Mouse (Mus musculus) fat pad, adult 2 months (tissue): ENCODE results near the gene Lbhd1.

Source experiments
- DNase-seq: peaks from one replicate; pipeline ENCODE4 v3.0.0-alpha.2; 2011; ENCODE audit warnings: low read depth, low spot score; ENCODE audit errors: extremely low read depth

Gene Lbhd1

GRCm38 (mm10) chr19:8908531-8908930, 25.0 kb downstream of the Lbhd1 start:
- no peak for DNase-seq

- no peak for DNase-seq
Observed at GRCm38 (mm10) chr19:8911810-8912209, 28.3 kb downstream of the Lbhd1 start.

GRCm38 (mm10) chr19:8914212-8914611, 30.7 kb downstream of the Lbhd1 start:
- no peak for DNase-seq

- DNase-seq: no peak
Observed at GRCm38 (mm10) chr19:8919000-8919399, 35.5 kb downstream of the Lbhd1 start.

GRCm38 (mm10) chr19:8919684-8920072, 36.1 kb downstream of the Lbhd1 start:
- no peak for DNase-seq

- no peak for DNase-seq
Observed at GRCm38 (mm10) chr19:8920073-8920736, 36.7 kb downstream of the Lbhd1 start, which contains the start of gene B3gat3. TSS of gene B3gat3 (plus strand) at chr19:8920374.

GRCm38 (mm10) chr19:8920836-8921291, 37.3 kb downstream of the Lbhd1 start:
- DNase-seq: no peak

GRCm38 (mm10) chr19:8921741-8922140, 38.2 kb downstream of the Lbhd1 start:
- no peak for DNase-seq

GRCm38 (mm10) chr19:8926766-8927165, 43.2 kb downstream of the Lbhd1 start:
- DNase-seq: no peak

- DNase-seq: no peak
Observed at GRCm38 (mm10) chr19:8927891-8928525, 44.5 kb downstream of the Lbhd1 start.

- no peak for DNase-seq
Observed at GRCm38 (mm10) chr19:8928689-8929223, 45.2 kb downstream of the Lbhd1 start.

- DNase-seq: no peak
Observed at GRCm38 (mm10) chr19:8929224-8930088, 45.9 kb downstream of the Lbhd1 start, which contains the start of the genes Rom1 and Eml3. TSS of gene Rom1 (minus strand) at chr19:8929356. TSS of gene Eml3 (plus strand) at chr19:8929552.

- DNase-seq: no peak
Observed at GRCm38 (mm10) chr19:8930117-8930516, 46.6 kb downstream of the Lbhd1 start.

- no peak for DNase-seq
Observed at GRCm38 (mm10) chr19:8930771-8931170, 47.2 kb downstream of the Lbhd1 start.

- DNase-seq: no peak
Observed at GRCm38 (mm10) chr19:8936736-8937135, 53.2 kb downstream of the Lbhd1 start.

GRCm38 (mm10) chr19:8940526-8941133, 57.1 kb downstream of the Lbhd1 start:
- DNase-seq: no peak

- no peak for DNase-seq
Observed at GRCm38 (mm10) chr19:8941136-8941514, 57.6 kb downstream of the Lbhd1 start.

GRCm38 (mm10) chr19:8941515-8942217, 58.1 kb downstream of the Lbhd1 start, which contains the start of gene Mta2:
TSS of gene Mta2 (plus strand) at chr19:8941875.
- peak; percentile 57 for DNase-seq
